Mouse (Mus musculus) kidney, adult 2 months (tissue): ENCODE measurements around the gene Aacs.
"Not testable (repeated sequence)": the region's sequence is repeated elsewhere in the genome, so short reads cannot be mapped to it uniquely, and the experiment has no call there.

Experiments
- CTCF ChIP-seq: fragments of 200-500 bp; conservative IDR thresholded peaks from 2 replicates; pipeline ENCODE4 v1.5.1; 2011; ENCODE audit warnings: low read depth, mild to moderate bottlenecking, control low read depth, low read length, moderate library complexity, mixed read lengths; ENCODE audit not compliant: insufficient read depth, insufficient read length
- POLR2A ChIP-seq: fragments of 200-500 bp; IDR thresholded peaks from one replicate; pipeline ENCODE4 v1.6.1; 2011; ENCODE audit warnings: low read depth, low read length, control low read depth

GRCm38 (mm10) chr5:125488953-125489352 is 13.3 kb downstream of the Aacs start:
- TF ChIP-seq CTCF, POLR2A: not testable (repeated sequence)
